Comparison of ENCODE assay signal across 20 mouse cellular contexts in genomic region chr5:116052826-116053225, GRCm38 (mm10). TPM values are rescaled to one million over a fixed set of nuclear protein-coding genes. Genes with fewer than 3 reads are reported as not detected.
"Had no signal": no experiment of that assay in that cellular context is flagged by ENCODE, and none has a peak within 500 bp of the region (broad histone marks: within the 10 kb centered on the region; RNA-seq: fewer than 3 reads in every experiment).

No protein-coding gene starts in this region.

- H3K27ac ChIP-seq: lung, embryonic 15.5 days; macrophage; midbrain, embryonic 13.5 days; midbrain, embryonic 15.5 days; neural tube, embryonic 12.5 days; stomach, embryonic 15.5 days; stomach, postnatal 0 days had no signal

- H3K4me1 ChIP-seq: lung, embryonic 15.5 days; midbrain, embryonic 13.5 days; midbrain, embryonic 15.5 days; neural tube, embryonic 12.5 days had no signal

- H3K27me3 ChIP-seq: lung, embryonic 15.5 days; midbrain, embryonic 13.5 days; midbrain, embryonic 15.5 days; neural tube, embryonic 12.5 days; stomach, embryonic 15.5 days had no signal

- H3K4me3 ChIP-seq: lung, embryonic 15.5 days; megakaryocyte, embryonic 14.5 days; midbrain, embryonic 13.5 days; midbrain, embryonic 15.5 days; neural tube, embryonic 12.5 days; stomach, embryonic 15.5 days had no signal

- DNase-seq: liver, postnatal 0 days; lung, adult 2 months; lung, postnatal 36 days; right cerebral cortex, postnatal 14 days; thymus, adult 2 months; thymus, postnatal 25 days; thymus, postnatal 4 days had no signal

- H3K9me3 ChIP-seq: lung, embryonic 15.5 days; midbrain, embryonic 13.5 days; midbrain, embryonic 15.5 days; neural tube, embryonic 12.5 days; stomach, embryonic 15.5 days had no signal

- H3K36me3 ChIP-seq: lung, embryonic 15.5 days; midbrain, embryonic 13.5 days; midbrain, embryonic 15.5 days; neural tube, embryonic 12.5 days; stomach, embryonic 15.5 days had no signal

- H3K9ac ChIP-seq: liver, postnatal 0 days; lung, embryonic 15.5 days; midbrain, embryonic 13.5 days; midbrain, embryonic 15.5 days; neural tube, embryonic 12.5 days; stomach, embryonic 15.5 days had no signal

RNA-seq across cellular contexts. Expression of gene Tmem233, which starts 30.2 kb away (rescaled TPM):
- polyA plus RNA-seq: liver, postnatal 0 days; macrophage; midbrain, embryonic 11.5 days; midbrain, embryonic 13.5 days; midbrain, embryonic 15.5 days; midbrain, postnatal 0 days; neural tube, embryonic 12.5 days; neural tube, embryonic 14.5 days; spleen, adult 2 months; stomach, embryonic 15.5 days; stomach, postnatal 0 days; testis, adult 2 months; thymus, adult 2 months had no signal
